Mouse (Mus musculus): ENCODE data around the gene Rab3c. TPM values are rescaled to one million over a fixed set of nuclear protein-coding genes. Genes with fewer than 3 reads are reported as not detected.

The Rab3c gene
- polyA plus RNA-seq, 1 experiment = 0.16 TPM

GRCm38 (mm10) chr13:110062835-110063411 is 217.9 kb downstream of the Rab3c start:
- H3K4me3 ChIP-seq (ENCODE audit: insufficient read depth, poor library complexity, severe bottlenecking) = no peak overlapping the region
- no peaks in the 10 kb centered on the region for H3K79me2 ChIP-seq (ENCODE audit: control insufficient read depth, insufficient read depth)
- H3ac ChIP-seq (ENCODE audit: control insufficient read depth, insufficient read length, low read depth) = no peak overlapping the region
- H3K36me3 ChIP-seq (ENCODE audit: control insufficient read depth, insufficient read depth) = no peaks in the 10 kb centered on the region
- no peaks in the 10 kb centered on the region for H3K27me3 ChIP-seq (ENCODE audit: control insufficient read depth, insufficient read depth, insufficient read length)
- TF ChIP-seq MYOG (IDR thresholded peaks at IDR 0.05; ENCODE audit: control insufficient read depth, extremely low read depth, insufficient read length) (no peak), CEBPB (IDR thresholded peaks at IDR 0.05; ENCODE audit: low read depth) (no peak), USF1 (IDR thresholded peaks at IDR 0.05; ENCODE audit: low read depth) (peak; percentile 47), FOSL1 (IDR thresholded peaks at IDR 0.05; ENCODE audit: insufficient read depth, low read length, poor library complexity, severe bottlenecking) (no peak), CTCF (IDR thresholded peaks at IDR 0.05; ENCODE audit: control insufficient read depth, insufficient read depth, insufficient read length) (peak; percentile 32), MYOD1 (IDR thresholded peaks at IDR 0.05; ENCODE audit: control insufficient read depth, insufficient read length, low read depth) (peak; percentile 60), MAX (IDR thresholded peaks at IDR 0.05) (no peak)
- H3K79me3 ChIP-seq (ENCODE audit: low read depth) = no peaks in the 10 kb centered on the region

DNA sequence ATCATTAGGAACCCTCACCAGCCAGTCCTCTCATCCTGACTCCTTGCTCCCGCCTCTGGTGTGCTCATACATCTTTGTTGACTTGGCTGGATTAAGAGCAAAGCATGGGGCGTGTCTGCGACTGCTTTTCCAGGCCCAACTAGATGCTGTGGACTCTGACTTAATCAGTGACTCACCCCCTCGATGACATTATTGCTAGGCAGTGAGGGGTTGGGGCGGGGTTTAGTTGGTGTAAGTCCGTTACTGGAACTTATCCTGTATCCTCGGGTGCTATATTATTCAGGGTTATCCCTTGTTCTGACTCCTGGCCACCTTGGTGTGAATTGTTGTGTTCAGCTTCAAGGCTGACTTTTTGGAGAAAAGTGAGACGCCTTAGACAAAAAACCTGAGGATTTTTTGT is 218.5 kb downstream of the Rab3c start:
- TF ChIP-seq FOSL1 (IDR thresholded peaks at IDR 0.05; ENCODE audit: insufficient read depth, low read length, poor library complexity, severe bottlenecking) (no peak), CTCF (IDR thresholded peaks at IDR 0.05; ENCODE audit: control insufficient read depth, insufficient read depth, insufficient read length) (no peak), USF1 (IDR thresholded peaks at IDR 0.05; ENCODE audit: low read depth) (no peak), MYOG (IDR thresholded peaks at IDR 0.05; ENCODE audit: control insufficient read depth, extremely low read depth, insufficient read length) (no peak), MAX (IDR thresholded peaks at IDR 0.05) (no peak)
- no peaks in the 10 kb centered on the region for H3K27me3 ChIP-seq (ENCODE audit: control insufficient read depth, insufficient read depth, insufficient read length)
- no peaks in the 10 kb centered on the region for H3K79me2 ChIP-seq (ENCODE audit: control insufficient read depth, insufficient read depth)
- no peaks in the 10 kb centered on the region for H3K79me3 ChIP-seq (ENCODE audit: low read depth)
- H3ac ChIP-seq (ENCODE audit: control insufficient read depth, insufficient read length, low read depth) = no peak overlapping the region
- H3K4me3 ChIP-seq (ENCODE audit: insufficient read depth, poor library complexity, severe bottlenecking) = no peak overlapping the region
- no peaks in the 10 kb centered on the region for H3K36me3 ChIP-seq (ENCODE audit: control insufficient read depth, insufficient read depth)

DNA sequence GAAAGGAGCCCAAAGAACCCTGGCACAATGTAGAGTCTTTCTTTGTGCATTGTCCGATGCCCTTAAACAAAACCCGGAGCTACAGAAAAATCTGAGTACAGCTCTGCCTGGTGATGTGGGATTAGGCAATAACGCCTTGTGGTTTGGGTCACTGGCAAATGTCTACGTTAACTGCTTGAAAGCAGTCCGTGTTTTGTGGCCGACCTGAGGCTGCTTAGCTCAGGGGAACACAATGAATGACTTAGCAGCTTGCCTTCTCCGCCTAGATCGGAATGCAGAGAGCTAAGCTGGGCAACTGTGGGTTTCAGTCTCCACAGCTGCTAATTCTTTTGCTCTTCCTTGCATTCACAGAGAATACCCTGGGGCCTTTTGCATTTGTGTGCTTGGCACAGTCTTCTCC is 226.3 kb downstream of the Rab3c start:
- Histone ChIP-seq H3K79me2 (ENCODE audit: control insufficient read depth, insufficient read depth) (no peaks in the 10 kb centered on the region), H3K4me3 (ENCODE audit: insufficient read depth, poor library complexity, severe bottlenecking) (no peak overlapping the region), H3K79me3 (ENCODE audit: low read depth) (no peaks in the 10 kb centered on the region), H3ac (ENCODE audit: control insufficient read depth, insufficient read length, low read depth) (no peak overlapping the region), H3K27me3 (ENCODE audit: control insufficient read depth, insufficient read depth, insufficient read length) (no peaks in the 10 kb centered on the region), H3K36me3 (ENCODE audit: control insufficient read depth, insufficient read depth) (no peaks in the 10 kb centered on the region)
- TF ChIP-seq USF1 (IDR thresholded peaks at IDR 0.05; ENCODE audit: low read depth) = no peak
- no peak for TF ChIP-seq CTCF (IDR thresholded peaks at IDR 0.05; ENCODE audit: control insufficient read depth, insufficient read depth, insufficient read length)
- TF ChIP-seq CEBPB (IDR thresholded peaks at IDR 0.05; ENCODE audit: low read depth) = no peak
- TF ChIP-seq FOSL1 (IDR thresholded peaks at IDR 0.05; ENCODE audit: insufficient read depth, low read length, poor library complexity, severe bottlenecking) = no peak
- no peak for TF ChIP-seq MAX (IDR thresholded peaks at IDR 0.05)
- TF ChIP-seq MYOD1 (IDR thresholded peaks at IDR 0.05; ENCODE audit: control insufficient read depth, insufficient read length, low read depth) = no peak
- no peak for TF ChIP-seq MYOG (IDR thresholded peaks at IDR 0.05; ENCODE audit: control insufficient read depth, extremely low read depth, insufficient read length)

DNA sequence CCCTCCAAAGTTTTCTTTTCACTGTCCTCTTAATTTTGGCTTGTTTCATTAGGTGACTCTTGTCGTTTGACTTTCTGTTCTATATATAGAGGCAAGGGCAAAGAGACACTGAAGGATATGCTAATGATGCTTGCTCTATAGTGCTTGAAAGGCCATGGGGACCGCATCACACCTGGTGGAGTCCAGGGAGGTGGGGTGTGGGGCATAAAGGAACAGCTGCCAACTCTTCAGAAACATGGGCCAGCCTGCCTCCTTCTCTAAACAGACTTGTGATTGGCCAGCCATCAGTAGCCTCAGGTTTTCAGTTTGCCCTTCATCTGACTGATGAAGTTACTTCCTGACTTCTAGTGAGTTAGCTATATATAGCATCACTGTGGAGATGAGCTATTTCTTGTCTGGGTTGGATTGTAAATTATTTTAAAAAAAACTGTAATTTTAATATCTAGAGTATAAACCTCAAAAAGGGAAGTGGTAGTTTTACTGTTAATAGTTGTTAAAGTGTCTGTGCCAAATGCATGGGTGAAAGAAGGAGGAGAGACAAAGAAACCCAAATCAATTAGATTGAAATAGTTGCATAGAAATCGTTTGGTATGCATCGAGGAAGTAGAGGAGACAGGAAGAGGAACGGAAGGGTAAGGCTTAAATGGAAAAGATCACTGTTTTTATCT is 231.9 kb downstream of the Rab3c start:
- Histone ChIP-seq H3K79me3 (ENCODE audit: low read depth) (no peaks in the 10 kb centered on the region), H3K79me2 (ENCODE audit: control insufficient read depth, insufficient read depth) (no peaks in the 10 kb centered on the region), H3K36me3 (ENCODE audit: control insufficient read depth, insufficient read depth) (no peaks in the 10 kb centered on the region), H3ac (ENCODE audit: control insufficient read depth, insufficient read length, low read depth) (no peak overlapping the region), H3K27me3 (ENCODE audit: control insufficient read depth, insufficient read depth, insufficient read length) (no peaks in the 10 kb centered on the region), H3K4me3 (ENCODE audit: insufficient read depth, poor library complexity, severe bottlenecking) (no peak overlapping the region)
- TF ChIP-seq MAX (IDR thresholded peaks at IDR 0.05) = no peak

GRCm38 (mm10) chr13:110044418-110044817 is 236.4 kb downstream of the Rab3c start:
- no peaks in the 10 kb centered on the region for H3K79me3 ChIP-seq (ENCODE audit: low read depth)
- H3K27me3 ChIP-seq (ENCODE audit: control insufficient read depth, insufficient read depth, insufficient read length) = no peaks in the 10 kb centered on the region
- H3K79me2 ChIP-seq (ENCODE audit: control insufficient read depth, insufficient read depth) = no peaks in the 10 kb centered on the region
- no peak overlapping the region for H3K4me3 ChIP-seq (ENCODE audit: insufficient read depth, poor library complexity, severe bottlenecking)
- no peak overlapping the region for H3ac ChIP-seq (ENCODE audit: control insufficient read depth, insufficient read length, low read depth)
- no peak for TF ChIP-seq MAX (IDR thresholded peaks at IDR 0.05)
- TF ChIP-seq MYOG (IDR thresholded peaks at IDR 0.05; ENCODE audit: control insufficient read depth, extremely low read depth, insufficient read length) = no peak
- TF ChIP-seq CTCF (IDR thresholded peaks at IDR 0.05; ENCODE audit: control insufficient read depth, insufficient read depth, insufficient read length) = no peak
- no peak for TF ChIP-seq USF1 (IDR thresholded peaks at IDR 0.05; ENCODE audit: low read depth)
- TF ChIP-seq CEBPB (IDR thresholded peaks at IDR 0.05; ENCODE audit: low read depth) = no peak
- TF ChIP-seq MYOD1 (IDR thresholded peaks at IDR 0.05; ENCODE audit: control insufficient read depth, insufficient read length, low read depth) = no peak
- TF ChIP-seq FOSL1 (IDR thresholded peaks at IDR 0.05; ENCODE audit: insufficient read depth, low read length, poor library complexity, severe bottlenecking) = no peak
- H3K36me3 ChIP-seq (ENCODE audit: control insufficient read depth, insufficient read depth) = no peaks in the 10 kb centered on the region
